Mouse (Mus musculus) midbrain, embryonic 13.5 days (tissue): ENCODE results near the gene Ascc2. TPM values are rescaled to one million over a fixed set of nuclear protein-coding genes. Genes with fewer than 3 reads are reported as not detected.

ENCODE experiments used
- ATAC-seq: fragments of 200-750 bp; cut with Nextera tagmentation; 2 replicates; pipeline ENCODE4 v1.8.0; 2017; ENCODE audit warnings: mild to moderate bottlenecking, moderate TSS enrichment, moderate library complexity
- H3K27ac ChIP-seq: fragments of 300-500 bp; sonication (generic); 2 replicates; pipeline ENCODE4 v1.5.1; 2015; ENCODE audit warnings: inconsistent platforms, mild to moderate bottlenecking, moderate library complexity
- H3K27me3 ChIP-seq: fragments of 300-500 bp; sonication (generic); 2 replicates; pipeline ENCODE4 v1.6.1; 2015; ENCODE audit warnings: mild to moderate bottlenecking, inconsistent platforms
- H3K36me3 ChIP-seq: fragments of 300-500 bp; sonication (generic); 2 replicates; pipeline ENCODE4 v1.6.1; 2015; ENCODE audit warnings: mild to moderate bottlenecking, inconsistent platforms
- H3K4me1 ChIP-seq: fragments of 300-500 bp; sonication (generic); replicated peaks from 2 replicates; pipeline ENCODE4 v1.6.1; 2015; ENCODE audit warnings: inconsistent platforms
- H3K4me2 ChIP-seq: fragments of 300-500 bp; sonication (generic); replicated peaks from 2 replicates; pipeline ENCODE4 v1.6.1; 2015; ENCODE audit warnings: moderate library complexity, mild to moderate bottlenecking, inconsistent platforms
- H3K4me3 ChIP-seq: fragments of 300-500 bp; sonication (generic); replicated peaks from 2 replicates; pipeline ENCODE4 v1.5.1; 2015; ENCODE audit warnings: mild to moderate bottlenecking, inconsistent platforms
- H3K9ac ChIP-seq: fragments of 300-500 bp; sonication (generic); replicated peaks from 2 replicates; pipeline ENCODE4 v1.6.1; 2015; ENCODE audit warnings: mild to moderate bottlenecking, inconsistent platforms
- H3K9me3 ChIP-seq: fragments of 300-500 bp; sonication (generic); 2 replicates; pipeline ENCODE4 v1.6.1; 2016; ENCODE audit warnings: mild to moderate bottlenecking, inconsistent platforms
- WGBS: fragments of 180-500 bp; shearing (Covaris S2); methylation state at CpG from one replicate; pipeline ENCODE4 v1.1.7; 2015; 5-methylcytosine and 5-hydroxymethylcytosine counted together
- polyA plus RNA-seq: library from polyadenylated mRNA; unstranded; fragments of >200 nt; fragmentation: Nextera tagmentation; extraction: Ambion mirVana; gene quantifications from 2 replicates; pipeline ENCODE4 v1.2.1, GENCODE M21; 2015

The Ascc2 gene
- polyA plus RNA-seq, 1 experiment from 2014 or later: 23.1 TPM

- H3K4me2 ChIP-seq: no peak overlapping the region
- no peak overlapping the region for H3K4me3 ChIP-seq
- 81% methylated on average over 1 of the region's 1 CpGs for WGBS
- H3K4me1 ChIP-seq: peaks cover 13% of the 10 kb centered on the region; the same call in 1 of the 2 replicates
- H3K9me3 ChIP-seq: no peaks in the 10 kb centered on the region
- H3K36me3 ChIP-seq: no peaks in the 10 kb centered on the region
- no peak for ATAC-seq
- no peak overlapping the region for H3K27ac ChIP-seq
- H3K27me3 ChIP-seq: no peaks in the 10 kb centered on the region
- H3K9ac ChIP-seq: no peak overlapping the region
Observed at GRCm38 (mm10) chr11:4606541-4606940, 31.0 kb upstream of the Ascc2 start.

GRCm38 (mm10) chr11:4611904-4612303 lies 25.6 kb upstream of the Ascc2 start:
- Histone ChIP-seq H3K9ac (no peak overlapping the region), H3K27me3 (no peaks in the 10 kb centered on the region), H3K36me3 (no peaks in the 10 kb centered on the region), H3K4me2 (no peak overlapping the region), H3K9me3 (no peaks in the 10 kb centered on the region), H3K4me3 (no peak overlapping the region), H3K27ac (no peak overlapping the region), H3K4me1 (no peaks in the 10 kb centered on the region)
- ATAC-seq: no peak
- WGBS: 74% methylated on average over 2 of the region's 2 CpGs

- H3K9me3 ChIP-seq: no peaks in the 10 kb centered on the region
- H3K9ac ChIP-seq: no peak within 1 kb of the TSS
- no peaks in the 10 kb centered on the region for H3K27me3 ChIP-seq
- no peaks in the 10 kb centered on the region for H3K36me3 ChIP-seq
- H3K27ac ChIP-seq: no peak within 1 kb of the TSS
- ATAC-seq: no peak
- H3K4me3 ChIP-seq: no peak within 1 kb of the TSS
- H3K4me1 ChIP-seq: no peaks in the 10 kb centered on the region
- no peak within 1 kb of the TSS for H3K4me2 ChIP-seq
- 88% methylated on average over 16 of the region's 16 CpGs for WGBS
Observed at GRCm38 (mm10) chr11:4620017-4620485, 17.5 kb upstream of the Ascc2 start, which contains the start of gene Gm11032. Gene Gm11032 (plus strand): TSS chr11:4620067.

- Histone ChIP-seq H3K4me3 (no peak overlapping the region), H3K4me1 (no peaks in the 10 kb centered on the region), H3K9ac (no peak overlapping the region), H3K27ac (no peak overlapping the region), H3K27me3 (no peaks in the 10 kb centered on the region), H3K9me3 (no peaks in the 10 kb centered on the region), H3K36me3 (no peaks in the 10 kb centered on the region), H3K4me2 (no peak overlapping the region)
- WGBS: 61% methylated on average over 13 of the region's 13 CpGs
- no peak for ATAC-seq
Observed at GRCm38 (mm10) chr11:4620501-4621108, 16.9 kb upstream of the Ascc2 start.

GRCm38 (mm10) chr11:4621866-4622265 lies 15.7 kb upstream of the Ascc2 start:
- no peak for ATAC-seq
- Histone ChIP-seq H3K9me3 (no peaks in the 10 kb centered on the region), H3K27ac (no peak overlapping the region), H3K4me2 (no peak overlapping the region), H3K4me3 (no peak overlapping the region), H3K4me1 (0 out of 2 replicates have a peak, but pooled peaks cover 3% of the 10 kb centered on the region), H3K9ac (no peak overlapping the region), H3K27me3 (no peaks in the 10 kb centered on the region), H3K36me3 (no peaks in the 10 kb centered on the region)
- WGBS: 78% methylated on average over 4 of the region's 4 CpGs

- ATAC-seq: no peak
- Histone ChIP-seq H3K4me2 (no peak overlapping the region), H3K4me1 (0 out of 2 replicates have a peak, but pooled peaks cover 3% of the 10 kb centered on the region), H3K27ac (no peak overlapping the region), H3K4me3 (no peak overlapping the region), H3K27me3 (no peaks in the 10 kb centered on the region), H3K9me3 (no peaks in the 10 kb centered on the region), H3K9ac (no peak overlapping the region), H3K36me3 (no peaks in the 10 kb centered on the region)
- 85% methylated on average over 7 of the region's 7 CpGs for WGBS
Observed at GRCm38 (mm10) chr11:4622442-4622986, 15.0 kb upstream of the Ascc2 start.

- H3K27ac ChIP-seq: no peak overlapping the region
- H3K4me1 ChIP-seq: 0 out of 2 replicates have a peak, but pooled peaks cover 3% of the 10 kb centered on the region
- no peak overlapping the region for H3K4me3 ChIP-seq
- H3K36me3 ChIP-seq: no peaks in the 10 kb centered on the region
- no peaks in the 10 kb centered on the region for H3K9me3 ChIP-seq
- ATAC-seq: peak; percentile 63
- H3K27me3 ChIP-seq: no peaks in the 10 kb centered on the region
- H3K9ac ChIP-seq: no peak overlapping the region
- WGBS: 49% methylated on average over 5 of the region's 5 CpGs
- H3K4me2 ChIP-seq: no peak overlapping the region
Observed at GRCm38 (mm10) chr11:4622997-4623396, 14.6 kb upstream of the Ascc2 start.

- H3K36me3 ChIP-seq: no peaks in the 10 kb centered on the region
- no peak; the same call in 1 of the 2 replicates for ATAC-seq
- H3K4me1 ChIP-seq: peaks cover 10% of the 10 kb centered on the region; the same call in 1 of the 2 replicates
- 64% methylated on average over 7 of the region's 7 CpGs for WGBS
- H3K27ac ChIP-seq: peak overlapping the region; percentile 67
- H3K27me3 ChIP-seq: no peaks in the 10 kb centered on the region
- no peak overlapping the region for H3K4me3 ChIP-seq
- H3K9ac ChIP-seq: no peak overlapping the region
- no peaks in the 10 kb centered on the region for H3K9me3 ChIP-seq
- no peak overlapping the region for H3K4me2 ChIP-seq
Observed at GRCm38 (mm10) chr11:4625931-4626330, 11.6 kb upstream of the Ascc2 start.

- Histone ChIP-seq H3K27me3 (no peaks in the 10 kb centered on the region), H3K9me3 (no peaks in the 10 kb centered on the region), H3K4me1 (peaks cover 10% of the 10 kb centered on the region; the same call in 1 of the 2 replicates), H3K4me2 (no peak overlapping the region), H3K36me3 (no peaks in the 10 kb centered on the region), H3K4me3 (no peak overlapping the region), H3K27ac (no peak overlapping the region), H3K9ac (no peak overlapping the region)
- 75% methylated on average over 7 of the region's 7 CpGs for WGBS
- no peak for ATAC-seq
Observed at GRCm38 (mm10) chr11:4627636-4628035, 9.9 kb upstream of the Ascc2 start.

GRCm38 (mm10) chr11:4629861-4630280 lies 7.7 kb upstream of the Ascc2 start:
- Histone ChIP-seq H3K36me3 (no peaks in the 10 kb centered on the region), H3K27ac (peak overlapping the region; percentile 39; the same call in 1 of the 2 replicates), H3K4me3 (no peak overlapping the region), H3K9me3 (no peaks in the 10 kb centered on the region), H3K4me2 (no peak overlapping the region), H3K4me1 (peaks cover 10% of the 10 kb centered on the region; the same call in 1 of the 2 replicates), H3K27me3 (no peaks in the 10 kb centered on the region), H3K9ac (no peak overlapping the region)
- whole genome bisulfite sequencing: 23% methylated on average over 8 of the region's 8 CpGs
- no peak for ATAC-seq

- Histone ChIP-seq H3K27me3 (no peaks in the 10 kb centered on the region), H3K4me1 (peaks cover 11% of the 10 kb centered on the region), H3K27ac (no peak overlapping the region), H3K9me3 (no peaks in the 10 kb centered on the region), H3K4me3 (no peak overlapping the region), H3K4me2 (no peak overlapping the region), H3K36me3 (no peaks in the 10 kb centered on the region), H3K9ac (no peak overlapping the region)
- no peak for ATAC-seq
- 67% methylated on average over 2 of the region's 2 CpGs for WGBS
Observed at GRCm38 (mm10) chr11:4633420-4633819, 4.1 kb upstream of the Ascc2 start.

- H3K4me2 ChIP-seq: no peak overlapping the region
- H3K4me1 ChIP-seq: peaks cover 21% of the 10 kb centered on the region
- ATAC-seq: no peak
- no peak overlapping the region for H3K9ac ChIP-seq
- 81% methylated on average over 5 of the region's 5 CpGs for WGBS
- H3K9me3 ChIP-seq: no peaks in the 10 kb centered on the region
- H3K27me3 ChIP-seq: no peaks in the 10 kb centered on the region
- H3K36me3 ChIP-seq: no peaks in the 10 kb centered on the region
- no peak overlapping the region for H3K27ac ChIP-seq
- no peak overlapping the region for H3K4me3 ChIP-seq
Observed at GRCm38 (mm10) chr11:4634395-4634794, 3.2 kb upstream of the Ascc2 start.
